Mouse (Mus musculus): Measurements from ENCODE around the gene Comt.

GRCm38 (mm10) chr16:18400028-18400427, 26.6 kb downstream of the Comt start:
- no peak for TF ChIP-seq CTCF (IDR thresholded peaks at IDR 0.05; ENCODE audit: low read depth, low read length)
- no peak for TF ChIP-seq GATA1 (IDR thresholded peaks at IDR 0.05; ENCODE audit: borderline replicate concordance, low read length)
